Mouse (Mus musculus): ENCODE results near the gene Crabp1. TPM values are rescaled to one million over a fixed set of nuclear protein-coding genes. Genes with fewer than 3 reads are reported as not detected.

Crabp1 gene
- total RNA-seq, 2 experiments from 2014 or later: 2.5 to 3.2 TPM

GRCm38 (mm10) chr9:54759592-54759991 lies 5.0 kb upstream of the Crabp1 start:
- intact Hi-C loops (cut with DNase I): no loop called here
- no peak for DNase-seq (ENCODE audit: low spot score in 2 of 2)

- intact Hi-C loops (cut with DNase I): no loop called here
- DNase-seq (ENCODE audit: low spot score in 2 of 2): no peak
Measured at GRCm38 (mm10) chr9:54764091-54764490, 457 bp upstream of the Crabp1 start.

DNA sequence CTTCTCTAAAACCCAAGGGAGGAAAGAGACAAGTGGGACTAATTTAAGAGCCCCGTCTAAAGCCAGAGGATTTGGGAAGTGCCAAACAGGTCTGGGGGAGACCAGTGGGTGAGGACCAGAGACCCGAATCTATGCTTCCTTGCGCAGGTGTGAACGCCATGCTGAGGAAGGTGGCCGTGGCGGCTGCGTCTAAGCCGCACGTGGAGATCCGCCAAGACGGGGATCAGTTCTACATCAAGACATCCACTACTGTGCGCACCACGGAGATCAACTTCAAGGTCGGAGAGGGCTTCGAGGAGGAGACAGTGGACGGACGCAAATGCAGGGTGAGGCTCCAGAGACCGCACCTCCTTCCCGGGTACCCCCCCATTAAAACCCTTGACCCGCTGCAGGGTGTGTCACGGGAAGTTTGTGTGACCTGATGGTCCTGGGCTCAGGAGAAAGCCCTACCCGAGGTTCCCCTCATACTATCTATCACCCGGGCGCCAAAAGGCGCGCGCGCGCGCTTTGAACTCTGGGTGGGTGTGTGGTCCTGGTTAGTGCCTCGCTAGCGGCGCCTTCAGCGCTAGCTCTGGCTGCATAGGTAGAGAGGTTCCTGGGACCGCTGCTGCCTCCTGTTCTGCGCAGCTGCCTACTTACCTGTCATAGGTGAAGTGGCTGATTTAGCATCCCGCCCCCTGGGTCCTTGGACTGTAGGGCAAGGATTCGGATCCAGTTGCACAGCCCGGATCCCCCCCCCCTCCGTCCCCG lies 963 bp downstream of the Crabp1 start:
- intact Hi-C loops (cut with DNase I): no loop called here
- no peak for DNase-seq (ENCODE audit: low spot score in 2 of 2)

GRCm38 (mm10) chr9:54770140-54770780 lies 5.7 kb downstream of the Crabp1 start:
- DNase-seq (ENCODE audit: low spot score in 2 of 2): no peak
- intact Hi-C loops (cut with DNase I): no loop called here

- intact Hi-C loops (cut with DNase I): no loop called here
- DNase-seq (ENCODE audit: low spot score in 2 of 2): no peak
Measured at GRCm38 (mm10) chr9:54776451-54776982, 12.0 kb downstream of the Crabp1 start.

GRCm38 (mm10) chr9:54779280-54779679 lies 14.7 kb downstream of the Crabp1 start:
- DNase-seq (ENCODE audit: low spot score in 2 of 2): no peak
- intact Hi-C loops (cut with DNase I): no loop called here

GRCm38 (mm10) chr9:54782504-54782903 lies 18.0 kb downstream of the Crabp1 start:
- intact Hi-C loops (cut with DNase I): no loop called here
- no peak for DNase-seq (ENCODE audit: low spot score in 2 of 2)

DNA sequence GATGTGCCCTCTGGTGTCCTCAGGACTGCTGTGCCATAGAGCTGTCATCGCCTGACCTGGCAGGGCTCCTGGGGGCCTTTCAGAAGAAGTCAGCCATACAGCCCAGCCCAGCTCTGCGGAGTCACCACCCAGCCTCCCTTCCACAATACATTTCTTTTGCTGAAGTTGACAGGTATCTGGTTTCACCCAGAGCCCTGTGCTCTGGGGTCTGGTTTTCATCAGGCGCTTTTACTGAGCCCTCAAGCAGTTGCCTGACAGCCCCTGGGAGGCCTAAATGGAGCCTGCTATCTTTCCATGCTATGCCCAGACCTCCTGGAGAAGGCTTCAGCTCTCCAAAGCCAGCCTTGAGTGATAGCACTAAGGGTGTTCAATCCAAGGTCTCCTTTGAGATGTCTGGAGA lies 19.5 kb downstream of the Crabp1 start:
- intact Hi-C loops (cut with DNase I): no loop called here

GRCm38 (mm10) chr9:54785215-54785614 lies 20.7 kb downstream of the Crabp1 start:
- intact Hi-C loops (cut with DNase I): no loop called here

More for the DNA sequence above, 19.5 kb downstream of the Crabp1 start:
- DNase-seq (ENCODE audit: low spot score in 2 of 2): no peak

GRCm38 (mm10) chr9:54786083-54786482 lies 21.5 kb downstream of the Crabp1 start:
- intact Hi-C loops (cut with DNase I): no loop called here
- no peak for DNase-seq (ENCODE audit: low spot score in 2 of 2)

More at GRCm38 (mm10) chr9:54785215-54785614, 20.7 kb downstream of the Crabp1 start:
- DNase-seq (ENCODE audit: low spot score in 2 of 2): no peak

- intact Hi-C loops (cut with DNase I): no loop called here
- DNase-seq (ENCODE audit: low spot score in 2 of 2): peak in 1 of 2 experiments; percentile 14
Measured at GRCm38 (mm10) chr9:54787760-54788159, 23.2 kb downstream of the Crabp1 start.

GRCm38 (mm10) chr9:54790271-54790670 lies 25.7 kb downstream of the Crabp1 start:
- intact Hi-C loops (cut with DNase I): no loop called here
- DNase-seq (ENCODE audit: low spot score in 2 of 2): no peak

DNA sequence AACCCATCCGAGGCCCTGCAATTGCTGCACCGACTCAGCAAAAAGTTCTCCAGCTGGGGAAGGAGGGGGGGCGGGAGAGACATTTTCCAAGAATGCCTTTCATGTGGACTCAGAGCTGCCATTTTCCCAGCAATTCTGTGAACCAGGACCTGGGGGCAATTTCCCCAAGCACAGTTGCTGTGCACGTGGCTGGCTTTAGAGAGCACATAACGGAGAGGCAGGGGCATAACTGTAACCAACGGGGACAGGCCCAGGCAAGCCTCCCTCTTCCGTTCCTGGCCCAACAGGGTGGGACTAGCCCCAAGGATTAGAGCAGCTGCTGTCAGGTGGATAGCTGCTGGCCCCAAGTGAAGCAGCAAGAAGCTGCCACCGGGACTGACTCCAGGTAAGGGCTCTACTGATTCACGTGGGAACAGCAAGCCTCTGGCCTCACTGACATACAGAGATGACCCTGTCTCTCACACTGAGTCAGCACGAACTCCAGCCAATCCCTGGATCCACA lies 37.0 kb downstream of the Crabp1 start:
- no peak for DNase-seq (ENCODE audit: low spot score in 2 of 2)
- intact Hi-C loops (cut with DNase I): no loop called here

DNA sequence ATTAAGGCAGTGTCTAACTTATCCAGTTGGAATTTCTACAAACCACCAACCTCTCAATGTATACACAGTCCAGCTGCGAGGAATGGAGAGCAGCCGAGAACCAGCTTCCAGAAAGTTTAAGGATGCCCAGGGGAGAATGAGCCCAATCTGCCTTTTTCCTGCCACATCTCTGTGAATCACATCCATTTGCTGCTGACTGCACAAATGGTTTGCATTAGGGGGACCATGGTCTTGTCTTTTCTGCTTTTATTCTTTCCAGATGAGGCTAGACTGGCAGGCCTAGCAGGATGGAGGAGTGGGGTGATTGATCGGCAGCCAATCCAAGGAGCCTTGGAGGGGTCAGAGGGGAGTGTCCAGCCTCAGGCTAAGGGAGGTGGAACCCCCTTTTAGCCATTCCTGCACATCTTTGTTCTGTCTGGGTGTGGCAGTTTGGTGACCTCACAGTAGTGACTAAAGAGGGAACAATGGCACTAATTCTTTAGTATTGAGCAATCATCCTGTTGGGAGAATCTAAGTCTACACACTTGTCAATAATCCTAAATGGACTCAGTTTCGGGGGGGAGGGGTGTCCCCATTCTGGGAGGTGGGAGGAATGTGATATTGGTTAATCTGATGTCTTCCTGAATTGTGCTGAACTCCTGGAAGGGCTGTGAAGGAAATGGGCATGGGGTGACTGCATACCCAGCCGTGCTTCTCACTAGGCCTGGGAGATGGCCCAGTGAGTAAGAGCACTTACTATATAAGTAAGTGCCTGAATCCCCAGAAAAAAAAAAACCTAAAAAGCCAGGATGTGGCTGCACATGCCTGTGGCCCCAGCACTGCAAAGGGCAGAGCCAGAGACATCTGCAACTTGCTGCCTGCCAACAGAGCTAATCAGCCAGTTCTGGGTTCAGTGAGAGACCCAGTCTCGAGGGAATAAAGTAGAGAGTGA lies 38.5 kb downstream of the Crabp1 start:
- intact Hi-C loops (cut with DNase I): no loop called here
- DNase-seq (ENCODE audit: low spot score in 2 of 2): no peak

DNA sequence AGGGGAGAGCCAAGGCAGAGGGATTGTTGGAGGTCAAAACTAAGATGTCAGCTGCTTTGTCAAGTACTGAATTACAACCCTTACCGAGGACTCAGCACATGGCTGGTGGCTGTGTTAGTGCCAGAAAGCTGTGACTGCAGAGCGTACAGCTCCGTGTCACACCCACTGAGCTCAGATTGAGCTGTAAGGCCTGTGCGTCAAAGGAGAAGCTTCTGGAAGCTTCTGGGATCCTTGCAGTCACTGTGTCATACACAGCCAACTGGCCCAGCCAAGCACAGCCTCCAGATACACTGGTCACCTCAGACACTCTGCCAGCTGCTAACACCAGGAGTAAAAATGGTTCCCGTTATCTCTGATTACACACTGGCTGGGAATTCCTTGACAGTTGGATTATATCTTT lies 39.8 kb downstream of the Crabp1 start:
- no peak for DNase-seq (ENCODE audit: low spot score in 2 of 2)
- intact Hi-C loops (cut with DNase I): no loop called here

GRCm38 (mm10) chr9:54807761-54808160 lies 43.2 kb downstream of the Crabp1 start:
- intact Hi-C loops (cut with DNase I): no loop called here
- no peak for DNase-seq (ENCODE audit: low spot score in 2 of 2)

DNA sequence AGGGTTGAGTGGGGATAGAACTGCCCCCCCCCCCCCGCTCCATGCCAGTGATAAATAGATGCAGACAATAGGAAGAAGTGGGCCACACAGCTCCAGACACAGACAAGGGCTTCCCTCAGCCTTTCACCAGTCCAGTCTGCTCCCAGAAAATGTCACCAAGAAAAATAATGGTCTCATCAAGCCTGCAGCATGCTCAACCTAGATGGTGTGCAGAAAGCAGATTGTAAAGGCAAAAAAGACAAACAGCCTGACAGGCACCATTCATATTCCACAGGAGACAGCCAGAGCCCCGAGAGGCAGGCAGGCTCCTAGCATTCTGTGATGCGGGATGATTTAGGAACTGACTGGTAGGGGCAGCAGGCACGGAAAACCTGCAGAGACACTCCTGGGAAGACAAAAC lies 45.4 kb downstream of the Crabp1 start:
- intact Hi-C loops (cut with DNase I): no loop called here

GRCm38 (mm10) chr9:54816508-54817201 lies 52.1 kb downstream of the Crabp1 start:
- intact Hi-C loops (cut with DNase I): no loop called here
- no peak for DNase-seq (ENCODE audit: low spot score in 2 of 2)

More for the DNA sequence above, 45.4 kb downstream of the Crabp1 start:
- no peak for DNase-seq (ENCODE audit: low spot score in 2 of 2)

Data from left cerebral cortex, postnatal 14 days (tissue).